Mouse (Mus musculus): Measurements from ENCODE around the gene Anpep. TPM values are rescaled to one million over a fixed set of nuclear protein-coding genes. Genes with fewer than 3 reads are reported as not detected.

Anpep gene
- polyA plus RNA-seq (2012; ENCODE audit: insufficient read depth, insufficient read length, missing spikeins) = 120 and 145 TPM in 2 replicates

DNA sequence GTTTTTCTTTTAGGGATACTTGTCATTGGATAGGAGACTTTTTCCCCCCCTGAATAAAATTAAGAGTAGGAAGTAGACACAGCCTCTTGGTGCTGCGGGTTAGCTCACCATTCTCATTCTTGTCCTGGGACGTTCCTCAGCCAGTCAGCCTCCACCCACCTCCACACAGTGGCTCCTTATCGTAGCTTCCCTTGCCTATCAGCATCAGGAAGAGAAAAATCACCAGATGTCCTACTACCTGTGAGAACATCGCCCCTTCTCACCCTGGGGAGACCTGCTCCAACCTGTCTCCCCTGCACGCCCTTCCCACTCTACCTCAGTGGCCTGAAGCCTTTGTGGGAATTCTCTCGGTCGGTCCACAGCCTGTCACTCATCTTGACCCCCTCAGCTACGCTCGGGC is at the start of gene Anpep:
Gene Anpep (minus strand): TSS at position 249 of the 400 bp plus-strand sequence.
- H3K27ac ChIP-seq (ENCODE audit: insufficient read depth, low read depth, low read length) = peak within 1 kb of the TSS; percentile 93
- peaks cover 48% of the 10 kb centered on the region for H3K4me1 ChIP-seq (ENCODE audit: control insufficient read depth, insufficient read depth, low read length)
- TF ChIP-seq CTCF (IDR thresholded peaks at IDR 0.05; ENCODE audit: low read depth, low read length) (no peak), POLR2A (IDR thresholded peaks at IDR 0.05; ENCODE audit: borderline replicate concordance, low read depth, low read length) (no peak)
- no peak within 1 kb of the TSS for H3K4me3 ChIP-seq (ENCODE audit: insufficient read depth, low read length)

DNA sequence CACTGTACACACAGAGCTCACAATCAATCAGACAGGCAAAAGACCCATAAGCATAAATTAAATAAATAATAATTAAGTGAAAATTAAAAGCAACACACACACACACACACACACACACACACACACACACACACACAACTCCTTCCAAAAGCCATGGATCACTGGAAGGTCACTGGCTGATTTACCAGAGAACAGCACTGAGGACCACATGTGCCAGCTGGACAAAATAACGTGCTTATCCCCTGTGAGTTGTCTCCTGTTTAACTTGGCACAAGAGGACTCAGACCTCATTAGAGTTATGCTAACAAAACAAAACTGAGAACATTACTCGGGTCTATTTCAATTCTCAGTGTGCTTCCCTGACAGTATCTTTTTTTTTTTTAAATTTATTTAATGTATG is 46.5 kb upstream of the Anpep start:
- no peak overlapping the region for H3K4me3 ChIP-seq (ENCODE audit: insufficient read depth, low read length)
- H3K27ac ChIP-seq (ENCODE audit: insufficient read depth, low read depth, low read length) = no peak overlapping the region
- 0 out of 2 replicates have a peak, but pooled peaks cover 3% of the 10 kb centered on the region for H3K4me1 ChIP-seq (ENCODE audit: control insufficient read depth, insufficient read depth, low read length)
- no peak for TF ChIP-seq CTCF (IDR thresholded peaks at IDR 0.05; ENCODE audit: low read depth, low read length)
- no peak for TF ChIP-seq POLR2A (IDR thresholded peaks at IDR 0.05; ENCODE audit: borderline replicate concordance, low read depth, low read length)

DNA sequence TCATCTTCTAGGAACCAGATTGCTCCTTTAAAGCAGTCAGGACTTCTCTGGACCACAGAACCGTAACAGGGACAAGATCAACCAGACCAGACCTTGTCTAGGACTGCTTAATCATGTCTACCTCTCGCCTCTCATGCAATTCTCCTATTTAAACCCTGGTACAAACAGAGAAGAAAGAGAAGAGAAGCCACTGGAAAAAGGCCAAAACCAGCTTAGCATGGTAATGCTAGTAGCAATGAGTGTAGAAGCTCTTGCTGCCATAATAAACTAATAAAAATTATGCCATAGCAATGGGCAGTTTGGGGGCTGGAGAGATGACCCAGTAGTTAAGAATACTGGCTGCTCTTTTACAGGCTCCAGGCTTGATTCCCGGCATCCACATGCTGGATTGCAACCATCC is 46.1 kb upstream of the Anpep start:
- Histone ChIP-seq H3K4me1 (ENCODE audit: control insufficient read depth, insufficient read depth, low read length) (0 out of 2 replicates have a peak, but pooled peaks cover 4% of the 10 kb centered on the region), H3K27ac (ENCODE audit: insufficient read depth, low read depth, low read length) (no peak overlapping the region), H3K4me3 (ENCODE audit: insufficient read depth, low read length) (no peak overlapping the region)
- TF ChIP-seq POLR2A (IDR thresholded peaks at IDR 0.05; ENCODE audit: borderline replicate concordance, low read depth, low read length) (no peak), CTCF (IDR thresholded peaks at IDR 0.05; ENCODE audit: low read depth, low read length) (no peak)

DNA sequence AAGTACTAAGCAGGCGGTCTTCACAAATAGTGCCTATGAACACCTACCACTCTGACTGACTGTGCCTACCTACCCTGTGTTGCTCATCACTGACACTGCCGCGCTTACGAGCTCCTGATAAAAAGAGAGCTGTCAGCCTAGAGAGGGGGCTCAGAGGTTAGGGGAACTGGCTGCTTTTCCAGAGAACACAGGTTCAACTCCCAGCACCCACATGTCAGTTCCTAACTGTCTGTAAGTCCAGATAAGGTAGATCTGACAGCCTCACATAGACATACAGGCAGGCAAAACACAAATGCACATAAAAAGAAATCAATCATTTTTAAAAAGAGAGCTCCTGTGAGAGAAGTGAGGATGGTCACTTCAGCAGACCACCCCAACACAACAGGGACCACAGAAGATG is 44.3 kb upstream of the Anpep start:
- TF ChIP-seq POLR2A (IDR thresholded peaks at IDR 0.05; ENCODE audit: borderline replicate concordance, low read depth, low read length) (no peak), CTCF (IDR thresholded peaks at IDR 0.05; ENCODE audit: low read depth, low read length) (no peak)
- Histone ChIP-seq H3K27ac (ENCODE audit: insufficient read depth, low read depth, low read length) (no peak overlapping the region), H3K4me3 (ENCODE audit: insufficient read depth, low read length) (no peak overlapping the region), H3K4me1 (ENCODE audit: control insufficient read depth, insufficient read depth, low read length) (0 out of 2 replicates have a peak, but pooled peaks cover 4% of the 10 kb centered on the region)

DNA sequence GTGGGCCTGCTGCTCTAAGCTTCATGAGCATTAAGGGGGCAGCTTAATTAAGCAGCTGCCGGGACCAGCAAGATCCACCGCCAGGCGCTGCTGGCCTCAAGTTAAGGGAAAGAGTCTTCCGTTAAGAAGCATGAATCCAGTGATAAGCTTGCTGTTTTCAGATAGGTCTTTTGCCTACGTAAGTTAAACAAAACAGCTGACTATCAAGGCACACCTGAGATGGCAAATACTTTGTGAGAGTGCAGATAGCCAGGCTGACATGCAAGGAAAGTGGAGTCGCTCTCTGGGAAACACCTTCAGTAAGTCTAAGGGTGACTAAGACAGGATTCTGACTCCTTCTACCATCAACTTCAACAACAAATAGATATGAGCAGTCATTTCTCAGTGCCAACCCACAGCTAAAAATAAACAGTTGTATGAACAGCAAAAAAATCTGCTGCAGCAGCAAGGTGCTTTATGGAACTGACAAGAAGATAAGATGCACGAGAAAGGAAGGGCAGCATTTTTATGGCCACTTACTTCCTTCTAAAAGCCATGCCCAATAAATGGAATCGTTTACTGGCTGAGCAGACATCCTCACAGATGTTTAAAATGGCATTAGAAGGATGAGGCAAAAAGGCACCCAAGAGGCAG is 42.4 kb upstream of the Anpep start:
- H3K4me1 ChIP-seq (ENCODE audit: control insufficient read depth, insufficient read depth, low read length) = 0 out of 2 replicates have a peak, but pooled peaks cover 4% of the 10 kb centered on the region
- no peak overlapping the region for H3K4me3 ChIP-seq (ENCODE audit: insufficient read depth, low read length)
- H3K27ac ChIP-seq (ENCODE audit: insufficient read depth, low read depth, low read length) = no peak overlapping the region
- no peak for TF ChIP-seq CTCF (IDR thresholded peaks at IDR 0.05; ENCODE audit: low read depth, low read length)
- TF ChIP-seq POLR2A (IDR thresholded peaks at IDR 0.05; ENCODE audit: borderline replicate concordance, low read depth, low read length) = no peak

DNA sequence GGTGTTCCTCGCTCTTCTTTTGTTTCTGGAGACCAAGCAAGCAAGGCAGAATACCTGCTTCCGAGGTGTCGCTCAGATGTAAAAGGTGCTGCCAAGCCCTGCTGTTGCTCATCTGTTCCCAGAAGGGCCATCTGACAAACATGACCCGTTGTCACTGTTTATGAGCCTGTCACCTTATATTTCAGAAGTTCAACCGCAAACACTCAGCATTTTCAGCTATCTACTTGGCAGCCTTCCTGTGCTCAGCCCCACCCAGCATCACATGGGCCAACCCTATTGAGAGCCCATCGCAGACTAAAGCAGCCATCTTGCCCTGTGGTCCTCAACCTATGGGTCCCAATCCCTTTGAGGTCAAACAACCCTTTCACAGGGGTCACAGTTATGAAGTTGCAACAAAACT is 39.9 kb upstream of the Anpep start:
- no peak for TF ChIP-seq POLR2A (IDR thresholded peaks at IDR 0.05; ENCODE audit: borderline replicate concordance, low read depth, low read length)
- no peak for TF ChIP-seq CTCF (IDR thresholded peaks at IDR 0.05; ENCODE audit: low read depth, low read length)
- 0 out of 2 replicates have a peak, but pooled peaks cover 4% of the 10 kb centered on the region for H3K4me1 ChIP-seq (ENCODE audit: control insufficient read depth, insufficient read depth, low read length)
- no peak overlapping the region for H3K27ac ChIP-seq (ENCODE audit: insufficient read depth, low read depth, low read length)
- no peak overlapping the region for H3K4me3 ChIP-seq (ENCODE audit: insufficient read depth, low read length)

DNA sequence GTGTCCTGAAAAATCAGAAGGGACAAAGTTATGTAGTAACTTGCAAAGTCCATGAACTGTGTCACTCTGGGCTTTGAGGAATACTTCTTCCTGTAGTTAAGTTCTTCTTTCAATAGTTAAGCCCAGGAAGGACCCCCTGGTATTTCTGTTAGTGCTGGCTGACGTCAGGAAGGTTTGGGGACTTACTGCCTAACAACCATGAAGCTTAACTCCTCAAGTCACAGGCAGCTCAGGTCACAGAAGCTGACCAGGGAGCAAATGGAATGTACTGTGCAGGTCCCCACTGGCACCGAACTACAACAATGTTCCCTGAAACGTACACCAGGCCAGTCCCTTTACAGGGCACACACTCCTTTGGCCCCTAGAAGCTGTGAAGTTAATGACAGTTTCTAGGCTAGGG is 34.4 kb upstream of the Anpep start:
- no peak overlapping the region for H3K4me3 ChIP-seq (ENCODE audit: insufficient read depth, low read length)
- H3K27ac ChIP-seq (ENCODE audit: insufficient read depth, low read depth, low read length) = no peak overlapping the region
- no peaks in the 10 kb centered on the region for H3K4me1 ChIP-seq (ENCODE audit: control insufficient read depth, insufficient read depth, low read length)
- TF ChIP-seq CTCF (IDR thresholded peaks at IDR 0.05; ENCODE audit: low read depth, low read length) = no peak

DNA sequence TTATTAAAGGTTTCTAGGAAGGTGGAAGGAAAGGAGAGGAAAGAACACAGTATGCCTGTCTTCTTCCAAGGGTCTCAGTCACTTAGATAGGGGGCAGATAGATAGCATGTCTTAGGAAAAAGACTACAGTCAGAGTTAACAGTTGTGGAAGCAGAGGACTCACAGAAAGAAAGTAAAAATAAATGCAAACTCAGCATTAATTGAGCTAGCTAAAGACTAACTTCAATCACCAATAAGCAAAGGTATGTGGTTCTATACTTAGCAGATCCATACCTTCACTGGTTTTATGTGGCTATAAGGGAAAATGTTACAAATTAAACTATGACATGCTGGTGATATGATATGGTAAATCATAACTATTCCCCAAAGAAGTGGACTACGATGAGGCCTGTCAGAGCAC is 33.9 kb upstream of the Anpep start:
- no peak overlapping the region for H3K4me3 ChIP-seq (ENCODE audit: insufficient read depth, low read length)
- H3K27ac ChIP-seq (ENCODE audit: insufficient read depth, low read depth, low read length) = no peak overlapping the region
- no peak for TF ChIP-seq POLR2A (IDR thresholded peaks at IDR 0.05; ENCODE audit: borderline replicate concordance, low read depth, low read length)
- TF ChIP-seq CTCF (IDR thresholded peaks at IDR 0.05; ENCODE audit: low read depth, low read length) = no peak
- no peaks in the 10 kb centered on the region for H3K4me1 ChIP-seq (ENCODE audit: control insufficient read depth, insufficient read depth, low read length)

DNA sequence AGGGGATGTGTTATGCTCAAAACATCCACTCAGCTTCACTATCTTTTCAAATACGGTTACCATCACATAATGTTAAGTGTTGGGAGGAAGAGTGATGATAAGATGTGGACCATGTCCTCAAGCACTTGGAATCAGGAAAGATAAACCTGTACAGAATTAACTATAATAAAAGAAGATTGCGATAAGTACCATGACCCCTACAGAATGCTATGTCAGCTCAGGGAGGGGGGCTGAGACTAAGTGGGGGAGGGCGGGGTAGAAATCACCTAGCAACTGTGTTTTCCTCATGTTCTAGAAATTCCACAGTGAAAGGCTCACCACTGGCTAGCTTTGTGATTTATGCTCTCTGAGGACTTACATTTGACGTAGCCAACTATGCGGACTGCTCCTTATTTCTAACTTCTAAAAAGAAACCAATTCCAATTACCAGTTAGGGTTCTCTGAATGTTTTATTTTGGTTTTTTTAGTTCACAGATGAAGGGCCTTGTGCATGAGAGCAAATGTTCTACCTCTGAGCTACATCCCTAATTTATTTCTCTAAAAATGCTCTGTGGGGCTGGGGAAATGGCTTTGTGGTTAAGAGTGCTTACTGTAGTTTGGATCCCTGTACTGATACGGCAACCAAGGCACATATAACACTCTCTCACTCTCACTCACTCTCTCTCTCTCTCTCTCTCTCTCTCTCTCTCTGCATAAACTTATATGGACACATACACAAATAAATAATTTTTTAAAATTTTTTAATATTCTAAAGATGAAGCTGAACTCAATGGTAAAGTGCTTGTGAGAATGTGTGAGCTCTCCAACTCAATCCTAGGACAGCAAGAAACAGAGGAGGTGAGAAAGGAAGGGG is 31.9 kb upstream of the Anpep start:
- H3K4me3 ChIP-seq (ENCODE audit: insufficient read depth, low read length) = no peak overlapping the region
- H3K4me1 ChIP-seq (ENCODE audit: control insufficient read depth, insufficient read depth, low read length) = no peaks in the 10 kb centered on the region
- H3K27ac ChIP-seq (ENCODE audit: insufficient read depth, low read depth, low read length) = no peak overlapping the region
- no peak for TF ChIP-seq POLR2A (IDR thresholded peaks at IDR 0.05; ENCODE audit: borderline replicate concordance, low read depth, low read length)
- TF ChIP-seq CTCF (IDR thresholded peaks at IDR 0.05; ENCODE audit: low read depth, low read length) = no peak

All from bone marrow macrophage, adult 2 months (primary cell).